Mouse (Mus musculus): ENCODE measurements around the gene Tnfrsf21. TPM values are rescaled to one million over a fixed set of nuclear protein-coding genes. Genes with fewer than 3 reads are reported as not detected.

The Tnfrsf21 gene
- polyA plus RNA-seq, 3 experiments from 2014 or later: 0.19 to 0.25 TPM; not detected in 1

- no peak for ATAC-seq
Observed at GRCm38 (mm10) chr17:43025819-43026593, 9.7 kb downstream of the Tnfrsf21 start.

GRCm38 (mm10) chr17:43026708-43027107 is 10.4 kb downstream of the Tnfrsf21 start:
- ATAC-seq: no peak

GRCm38 (mm10) chr17:43029546-43029945 is 13.2 kb downstream of the Tnfrsf21 start:
- no peak for ATAC-seq

- ATAC-seq: no peak
Observed at GRCm38 (mm10) chr17:43030290-43030689, 13.9 kb downstream of the Tnfrsf21 start.

GRCm38 (mm10) chr17:43032489-43033036 is 16.2 kb downstream of the Tnfrsf21 start:
- no peak for ATAC-seq

- ATAC-seq: no peak
Observed at GRCm38 (mm10) chr17:43035386-43035785, 19.0 kb downstream of the Tnfrsf21 start.

GRCm38 (mm10) chr17:43036058-43036757 is 19.9 kb downstream of the Tnfrsf21 start:
- no peak for ATAC-seq

- no peak for ATAC-seq
Observed at GRCm38 (mm10) chr17:43040571-43040970, 24.2 kb downstream of the Tnfrsf21 start.

GRCm38 (mm10) chr17:43050619-43051018 is 34.3 kb downstream of the Tnfrsf21 start:
- no peak for ATAC-seq

GRCm38 (mm10) chr17:43052791-43053190 is 36.4 kb downstream of the Tnfrsf21 start:
- no peak for ATAC-seq

GRCm38 (mm10) chr17:43053943-43054342 is 37.6 kb downstream of the Tnfrsf21 start:
- ATAC-seq: no peak

GRCm38 (mm10) chr17:43058277-43059025 is 42.1 kb downstream of the Tnfrsf21 start:
- ATAC-seq: no peak

- ATAC-seq: no peak
Observed at GRCm38 (mm10) chr17:43064705-43065104, 48.4 kb downstream of the Tnfrsf21 start.

- no peak for ATAC-seq
Observed at GRCm38 (mm10) chr17:43068846-43069553, 52.6 kb downstream of the Tnfrsf21 start.

- ATAC-seq: no peak
Observed at GRCm38 (mm10) chr17:43070946-43071345, 54.6 kb downstream of the Tnfrsf21 start.

- ATAC-seq: no peak
Observed at GRCm38 (mm10) chr17:43072142-43072786, 55.9 kb downstream of the Tnfrsf21 start.

GRCm38 (mm10) chr17:43072787-43073148 is 56.4 kb downstream of the Tnfrsf21 start:
- no peak for ATAC-seq

- no peak for ATAC-seq
Observed at GRCm38 (mm10) chr17:43074391-43074790, 58.0 kb downstream of the Tnfrsf21 start.

GRCm38 (mm10) chr17:43075100-43075499 is 58.7 kb downstream of the Tnfrsf21 start:
- ATAC-seq: no peak

- no peak for ATAC-seq
Observed at GRCm38 (mm10) chr17:43075937-43076336, 59.6 kb downstream of the Tnfrsf21 start.

GRCm38 (mm10) chr17:43076801-43077493 is 60.6 kb downstream of the Tnfrsf21 start:
- ATAC-seq: no peak

All from inflammation-experienced regulatory T-cells, adult 6 months (primary cell).